In the genomic region with DNA sequence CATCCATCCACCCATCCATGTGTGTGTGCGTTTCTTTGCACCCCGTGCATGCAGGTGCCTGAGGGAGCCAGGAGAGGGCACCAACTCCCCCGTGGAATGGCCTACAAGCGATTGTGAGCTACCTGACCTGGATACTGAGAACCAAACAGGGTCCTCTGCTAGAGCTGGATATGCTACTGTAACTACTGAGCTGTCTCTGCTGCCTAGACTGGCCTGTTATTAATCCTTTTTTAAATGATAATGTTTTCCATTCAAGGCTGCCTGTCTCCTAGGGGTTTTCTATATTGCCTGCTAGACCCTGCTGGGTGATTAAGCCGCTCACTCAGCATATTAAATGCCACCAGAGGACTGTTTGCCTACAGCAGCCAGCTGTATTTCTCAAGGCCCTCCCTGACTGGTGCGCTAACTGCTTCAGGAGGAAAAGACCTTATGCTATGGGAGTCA, we compare ENCODE assay signal across 10 mouse cellular contexts. TPM values are rescaled to one million over a fixed set of nuclear protein-coding genes. Genes with fewer than 3 reads are reported as not detected.
DNase-seq lines count a peak whose midpoint lies in the region; ATAC-seq and TF ChIP-seq lines count a peak whose summit lies in the region.
"Had no signal": no experiment of that assay in that cellular context is flagged by ENCODE, and none has a peak within 500 bp of the region (broad histone marks: within the 10 kb centered on the region; RNA-seq: fewer than 3 reads in every experiment).

No protein-coding gene starts in this region.

- no peak overlapping the region for H3K4me2 ChIP-seq in heart, embryonic 11.5 days

- H3K4me3 ChIP-seq in heart, embryonic 11.5 days (ENCODE audit: low read depth, low read length): no peak overlapping the region
- H3K4me3 ChIP-seq in embryonic fibroblast, embryonic 13.5 days (ENCODE audit: insufficient read depth, low read length): no peak overlapping the region

- no peaks in the 10 kb centered on the region for H3K9me3 ChIP-seq in heart, embryonic 11.5 days (replicated peaks; ENCODE audit: control insufficient read depth, low read length)

- H3K36me3 ChIP-seq in heart, embryonic 11.5 days (ENCODE audit: control insufficient read depth, insufficient read depth, low read length): no peaks in the 10 kb centered on the region
- H3K36me3 ChIP-seq: G1E had no signal

- no peak for TF ChIP-seq POLR2A in embryonic fibroblast, embryonic 13.5 days (IDR thresholded peaks at IDR 0.05; ENCODE audit: low read depth, low read length)

- H3K27me3 ChIP-seq in heart, embryonic 11.5 days (ENCODE audit: control insufficient read depth, insufficient read depth, low read length): no peaks in the 10 kb centered on the region

- TF ChIP-seq CTCF in embryonic fibroblast, embryonic 13.5 days (IDR thresholded peaks at IDR 0.05; ENCODE audit: borderline replicate concordance, insufficient read depth, low read length): peak; percentile 21; the same call in 1 of the 2 replicates

- 0 out of 2 replicates have a peak overlapping the region, but pooled peaks have one; percentile 29 for H3K27ac ChIP-seq in heart, embryonic 11.5 days (ENCODE audit: low read depth, low read length)
- no peak overlapping the region for H3K27ac ChIP-seq in embryonic fibroblast, embryonic 13.5 days (ENCODE audit: insufficient read depth, low read length)

- WGBS in heart, embryonic 11.5 days (ENCODE audit: insufficient replicate concordance): 51% methylated on average over 6 of the region's 6 CpGs

- no peak for DNase-seq in heart, postnatal 14 days
- DNase-seq in A20 (ENCODE audit: low read depth, low spot score): peak; percentile 40
- no peak for DNase-seq in left cerebral cortex, adult 11 months (ENCODE audit: low spot score)
- DNase-seq in layer of hippocampus, adult 9-10 months (ENCODE audit: low spot score): no peak
- DNase-seq in cerebellum, adult 9-11 months: no peak
- DNase-seq: lung, postnatal 14 days had no signal

- H3K9ac ChIP-seq in heart, embryonic 11.5 days (ENCODE audit: low read depth, low read length): 0 out of 2 replicates have a peak overlapping the region, but pooled peaks have one; percentile 28

- intact Hi-C loops in heart, postnatal 14 days (cut with DNase I): no loop called here

- ATAC-seq in heart, embryonic 11.5 days (replicated peaks; ENCODE audit: insufficient number of reproducible peaks, low FRiP score, low TSS enrichment): no peak
- peak; percentile 29; the same call in 1 of the 2 replicates for ATAC-seq in megakaryocyte progenitor cell, adult 5-6 weeks (replicated peaks; ENCODE audit: poor library complexity)

- peaks cover 8% of the 10 kb centered on the region for H3K4me1 ChIP-seq in heart, embryonic 11.5 days (ENCODE audit: control insufficient read depth, insufficient read depth, low read length)
- peaks cover 6% of the 10 kb centered on the region; the same call in 1 of the 2 replicates for H3K4me1 ChIP-seq in embryonic fibroblast, embryonic 13.5 days (ENCODE audit: control insufficient read depth, insufficient read depth, low read length)

RNA-seq across cellular contexts. Expression of gene Mgat5, which starts 34.1 kb away (rescaled TPM):
- 4.2 and 4.9 TPM in 2 replicates for polyA plus RNA-seq in heart, embryonic 11.5 days (2014; fragmentation: Nextera tagmentation; extraction: Ambion mirVana)
- total RNA-seq in heart, postnatal 14 days (2021): 10 to 100 TPM; 15.6 to 15.7 TPM
- 13.3 and 24.2 TPM in 2 replicates for polyA plus RNA-seq in embryonic fibroblast, embryonic 13.5 days (2011; ENCODE audit: insufficient read length, low read depth, missing spikeins)
- total RNA-seq in megakaryocyte progenitor cell, adult 5-6 weeks (2015): 77.7 and 81.8 TPM in 2 replicates
- 71.4 and 83.3 TPM in 2 replicates for total RNA-seq in megakaryocyte progenitor cell, adult 5-6 weeks (2017)
- polyA plus RNA-seq: G1E had no signal

Comparison
In these comparisons a context has a peak if more than half of its experiments do, and no peak if none do; other contexts are left out.
1. RNA of gene Mgat5, which starts 34.1 kb away (total RNA-seq): 71.4 to 83.3 TPM in megakaryocyte progenitor cell, adult 5-6 weeks; 15.6 to 15.7 TPM in heart, postnatal 14 days; every median in the first group is over 4 times any median in the second.